Mouse (Mus musculus) right cerebral cortex, adult 18-20 months (tissue): ENCODE measurements around the gene Ablim2.

ENCODE experiments used
- DNase-seq: peaks from one replicate; pipeline ENCODE4 v3.0.0; 2022; ENCODE audit warnings: mixed read lengths

Ablim2 gene

GRCm38 (mm10) chr5:35815051-35815450 lies 57.4 kb downstream of the Ablim2 start:
- DNase-seq = peak; percentile 46

GRCm38 (mm10) chr5:35817266-35817665 lies 59.6 kb downstream of the Ablim2 start:
- no peak for DNase-seq

DNA sequence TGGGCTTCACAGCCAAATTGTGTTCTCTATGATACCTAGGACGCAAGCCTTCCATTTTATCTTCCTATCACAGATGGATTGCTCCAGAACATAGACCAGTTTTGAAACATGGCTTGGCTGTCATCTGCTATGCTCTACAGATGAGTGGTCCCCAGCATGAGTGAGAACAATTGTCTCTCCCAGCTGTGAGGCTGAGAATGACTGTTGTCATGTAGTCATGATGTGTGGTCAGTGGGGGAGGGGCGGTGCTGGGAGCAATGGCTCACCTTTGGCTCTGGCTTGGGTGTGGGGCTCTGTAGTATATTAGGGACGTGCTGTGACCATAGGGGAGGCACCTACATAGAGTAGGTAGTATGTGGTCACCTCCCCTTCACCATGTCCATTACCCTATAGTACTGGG lies 60.2 kb downstream of the Ablim2 start:
- no peak for DNase-seq

- peak; percentile 69 for DNase-seq
Observed at GRCm38 (mm10) chr5:35822721-35823120, 65.0 kb downstream of the Ablim2 start.

DNA sequence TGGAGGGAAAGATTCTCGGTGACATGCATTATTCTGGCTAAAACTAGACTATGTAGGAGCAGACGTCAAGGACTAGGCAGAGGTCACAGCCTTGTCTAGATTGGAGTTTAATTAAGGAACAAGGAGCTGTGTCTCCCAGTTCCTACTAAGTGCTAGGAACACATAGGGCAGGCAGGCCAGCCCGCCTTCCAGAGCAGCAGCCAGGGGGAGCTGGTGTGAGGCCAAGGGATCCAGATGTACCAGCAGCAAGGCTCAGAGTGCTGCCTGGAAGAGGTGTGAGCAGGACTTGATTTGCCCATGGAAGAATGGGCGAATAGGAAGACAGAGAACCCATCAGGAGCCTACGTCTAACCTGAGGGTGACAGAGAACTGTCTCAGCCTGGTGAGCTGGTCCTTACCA lies 68.8 kb downstream of the Ablim2 start:
- DNase-seq = no peak

- DNase-seq = peak; percentile 67
Observed at GRCm38 (mm10) chr5:35827075-35827474, 69.4 kb downstream of the Ablim2 start.

GRCm38 (mm10) chr5:35827856-35828255 lies 70.2 kb downstream of the Ablim2 start:
- DNase-seq = no peak

GRCm38 (mm10) chr5:35830101-35830500 lies 72.4 kb downstream of the Ablim2 start:
- DNase-seq = peak; percentile 54

GRCm38 (mm10) chr5:35833881-35834280 lies 76.2 kb downstream of the Ablim2 start:
- DNase-seq = no peak

DNA sequence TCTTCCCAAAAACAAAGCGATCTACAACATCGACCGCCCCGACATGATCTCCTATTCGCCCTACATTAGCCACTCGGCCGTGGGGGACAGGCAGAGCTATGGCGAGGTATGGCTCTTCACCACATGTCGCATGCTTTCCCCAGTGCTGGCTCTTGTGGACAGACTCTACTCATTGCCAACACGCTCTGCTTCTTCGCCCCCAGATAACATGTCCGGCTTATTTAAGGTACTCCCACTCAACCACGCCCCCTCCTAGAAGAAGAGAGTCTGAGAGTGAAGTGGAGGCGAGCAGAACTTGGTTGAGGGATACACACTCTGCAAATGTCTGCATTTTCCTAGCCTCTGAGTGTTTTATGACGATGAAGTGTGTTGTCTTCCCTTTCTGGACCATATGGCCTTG lies 79.3 kb downstream of the Ablim2 start:
- DNase-seq = peak; percentile 76

GRCm38 (mm10) chr5:35839262-35839661 lies 81.6 kb downstream of the Ablim2 start:
- no peak for DNase-seq

DNA sequence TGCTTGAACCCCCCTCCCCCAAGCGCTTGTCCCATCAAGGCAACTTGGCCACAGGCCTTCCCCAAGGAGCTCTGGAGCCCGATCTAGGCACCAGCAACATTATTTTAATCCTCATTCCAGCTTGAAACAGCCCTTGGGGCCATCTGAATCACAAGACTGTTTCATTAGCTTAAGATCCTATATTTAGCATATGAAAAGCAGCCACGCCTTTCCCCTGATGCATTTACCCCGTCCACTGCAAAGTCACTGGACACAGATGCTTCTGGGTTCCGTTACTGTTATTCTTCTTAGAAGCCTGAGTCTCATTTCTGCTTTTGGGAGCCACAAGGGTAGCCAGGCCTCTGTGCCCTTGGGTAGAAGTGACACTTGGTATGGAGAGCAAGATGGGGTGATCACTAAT lies 93.8 kb downstream of the Ablim2 start:
- DNase-seq = no peak

DNA sequence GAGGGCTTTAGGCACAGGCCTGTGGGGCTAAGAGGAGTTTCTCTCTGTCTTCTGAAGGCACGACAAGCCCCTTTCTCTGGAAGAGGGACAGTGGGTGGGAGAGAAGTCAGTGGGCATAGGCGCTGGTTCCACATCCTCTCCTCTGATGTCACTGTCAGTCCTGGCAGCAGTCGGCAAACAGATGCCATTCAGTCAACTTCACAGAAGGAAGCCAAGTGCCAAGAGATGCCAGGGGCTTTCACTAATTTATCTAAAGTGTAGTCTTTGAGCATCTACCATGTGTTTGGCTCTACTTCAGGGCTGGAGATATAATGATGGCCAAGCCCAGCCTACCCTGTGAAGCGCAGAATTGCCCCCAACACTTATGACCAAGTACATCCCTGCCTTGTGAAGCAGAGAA lies 95.8 kb downstream of the Ablim2 start:
- no peak for DNase-seq

GRCm38 (mm10) chr5:35856245-35856644 lies 98.6 kb downstream of the Ablim2 start:
- DNase-seq = no peak

DNA sequence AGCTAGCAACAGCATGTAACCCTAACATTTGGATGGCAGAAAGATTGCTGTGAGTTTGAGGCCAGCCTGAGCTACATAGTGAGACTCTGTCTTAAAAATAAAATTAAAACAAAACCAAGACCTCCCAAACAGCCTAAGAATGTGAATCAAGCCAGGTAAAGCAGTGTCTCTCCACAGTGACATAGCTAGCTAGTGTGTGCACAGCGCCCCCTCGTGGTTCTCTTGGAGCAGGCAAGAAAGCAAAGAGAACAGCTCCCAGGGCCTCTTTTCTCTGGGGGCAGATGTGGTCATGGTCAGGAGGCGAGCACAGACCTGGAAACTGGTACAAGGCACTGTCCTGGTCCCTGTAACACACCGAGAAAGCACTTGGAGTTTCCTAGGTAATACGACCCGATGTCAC lies 100.4 kb downstream of the Ablim2 start:
- peak; percentile 44 for DNase-seq

DNA sequence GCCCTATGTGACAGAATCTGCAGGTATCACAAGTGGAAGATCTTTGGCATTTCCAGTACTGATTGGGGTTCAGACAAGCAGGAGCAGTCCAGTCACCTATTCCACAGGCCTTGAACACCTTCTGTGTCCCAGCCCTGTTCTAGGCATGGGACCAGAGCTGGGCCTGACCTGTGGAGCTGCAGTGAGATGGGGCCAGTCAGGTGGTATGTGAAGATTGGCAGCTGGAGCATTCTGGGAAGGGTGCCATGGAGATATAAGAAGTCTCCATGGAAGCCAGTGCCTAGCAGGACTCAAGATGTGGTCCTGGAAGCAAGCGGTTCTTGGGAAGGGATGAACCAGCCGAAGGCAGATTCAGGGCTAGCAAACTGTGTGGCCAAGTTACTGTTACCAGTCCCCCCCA lies 103.8 kb downstream of the Ablim2 start:
- DNase-seq = no peak

GRCm38 (mm10) chr5:35869973-35870372 lies 112.3 kb downstream of the Ablim2 start:
- no peak for DNase-seq

DNA sequence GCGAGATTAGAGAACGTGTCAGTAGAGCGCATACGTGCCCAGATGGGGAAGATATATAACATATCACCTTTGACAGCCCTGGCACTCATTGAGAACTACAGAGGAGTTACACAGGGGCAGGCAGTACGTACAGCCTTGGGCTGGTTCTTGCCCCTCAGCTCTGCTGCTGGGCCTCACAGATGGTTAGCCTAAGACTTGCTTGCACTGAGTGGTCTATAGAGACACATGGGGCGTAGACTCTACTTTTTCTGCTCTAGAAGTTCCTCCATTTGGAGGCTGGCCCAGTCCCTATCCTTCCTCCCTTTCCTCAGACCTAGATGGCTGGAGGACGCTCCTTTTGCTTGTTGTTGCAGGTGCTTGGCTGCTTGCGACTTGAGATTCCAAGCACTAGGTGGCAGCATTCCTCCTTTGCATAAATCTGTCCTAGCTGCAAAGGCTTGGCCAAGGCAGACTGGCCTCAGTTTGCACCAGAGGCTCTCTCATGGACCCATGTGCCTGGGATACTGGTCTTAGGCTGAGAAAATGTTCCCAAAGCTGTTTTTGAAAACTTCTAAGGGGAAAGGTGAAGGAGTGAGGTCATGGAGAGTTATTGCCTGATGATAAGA lies 112.8 kb downstream of the Ablim2 start:
- DNase-seq = peak; percentile 74

- DNase-seq = no peak
Observed at GRCm38 (mm10) chr5:35873382-35873781, 115.7 kb downstream of the Ablim2 start.

DNA sequence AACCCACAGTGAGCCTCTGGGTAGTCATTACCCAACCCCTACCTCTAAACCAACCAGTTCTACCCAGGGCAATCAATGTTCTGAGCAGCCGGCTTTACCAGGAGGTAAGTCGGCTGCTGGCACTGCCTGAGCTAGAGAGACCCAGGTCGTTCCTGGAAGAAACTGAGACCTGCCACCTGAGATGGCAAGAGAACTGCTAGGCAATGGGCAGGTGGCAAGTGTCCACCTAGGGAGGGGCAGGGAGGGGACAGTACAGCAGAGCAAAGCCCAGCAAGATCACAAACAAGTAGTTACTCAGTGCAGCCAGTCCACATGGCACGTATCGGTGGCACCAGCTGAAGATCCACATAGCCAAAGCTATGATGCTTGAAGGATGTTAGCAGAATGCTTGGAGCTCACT lies 118.6 kb downstream of the Ablim2 start:
- DNase-seq = no peak

GRCm38 (mm10) chr5:35879199-35879598 lies 121.5 kb downstream of the Ablim2 start:
- DNase-seq = peak; percentile 84

- DNase-seq = no peak
Observed at GRCm38 (mm10) chr5:35882391-35882790, 124.7 kb downstream of the Ablim2 start.

DNA sequence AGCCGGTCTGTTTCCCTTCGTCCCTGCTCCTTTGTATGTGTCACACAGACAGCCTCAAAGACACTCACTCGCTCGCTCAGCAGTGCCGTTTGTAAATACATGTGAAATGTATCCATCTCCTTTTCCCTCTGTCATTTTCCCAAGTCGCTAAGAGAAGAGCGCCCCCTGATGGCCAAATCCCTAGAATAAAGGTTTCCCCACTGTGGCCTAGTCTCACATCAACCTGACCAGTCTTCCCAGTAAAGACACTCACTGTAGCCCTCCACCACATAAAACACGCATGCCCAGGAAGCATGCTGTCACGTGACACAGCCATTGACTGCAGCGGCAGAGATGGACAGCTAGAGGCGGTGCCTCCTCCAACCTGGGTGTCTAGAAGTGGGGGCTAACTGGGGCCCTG lies 126.6 kb downstream of the Ablim2 start:
- DNase-seq = peak; percentile 25

DNA sequence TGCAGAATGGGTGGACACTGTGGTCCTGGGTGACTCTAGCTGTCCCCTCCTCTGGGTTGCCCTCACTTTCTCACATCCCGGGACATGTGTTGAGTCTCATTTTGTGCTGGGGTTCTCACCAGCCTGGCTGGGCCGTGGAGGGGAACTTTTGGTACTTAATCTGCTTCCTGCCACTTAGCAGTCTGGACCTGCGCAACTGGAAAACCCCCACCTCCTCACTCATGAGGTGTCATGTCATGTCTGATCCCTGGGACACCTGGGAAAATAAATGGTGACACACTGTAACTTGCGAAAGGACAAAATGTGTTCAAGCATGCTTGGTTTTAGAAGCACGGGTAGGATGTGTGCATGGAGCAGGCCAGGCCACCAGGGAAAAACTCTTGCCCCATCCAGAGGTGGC lies 127.0 kb downstream of the Ablim2 start:
- DNase-seq = no peak

DNA sequence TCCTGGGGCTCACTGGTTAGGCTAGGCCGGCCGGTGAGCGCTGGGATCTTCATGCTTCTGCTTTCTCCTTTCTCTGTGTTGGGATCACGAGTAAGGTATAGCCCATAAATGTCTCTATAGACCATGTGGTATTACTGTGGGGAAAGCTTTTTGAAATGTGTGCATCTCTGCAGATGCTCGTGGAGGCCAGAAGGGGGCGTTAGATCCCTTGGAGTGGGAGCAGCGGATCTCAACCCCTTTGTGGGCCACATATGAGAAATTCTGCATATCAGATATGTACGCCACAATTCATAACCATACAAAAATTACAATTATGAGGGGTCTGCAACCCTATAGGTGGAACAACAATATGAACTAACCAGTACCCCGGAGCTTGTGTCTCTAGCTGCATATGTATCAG lies 131.3 kb downstream of the Ablim2 start:
- no peak for DNase-seq

- no peak for DNase-seq
Observed at GRCm38 (mm10) chr5:35889641-35890040, 132.0 kb downstream of the Ablim2 start.
